Mouse (Mus musculus): ENCODE data around the gene Clec4n. TPM values are rescaled to one million over a fixed set of nuclear protein-coding genes. Genes with fewer than 3 reads are reported as not detected.
"Not testable (repeated sequence)": the region's sequence is repeated elsewhere in the genome, so short reads cannot be mapped to it uniquely, and the experiment has no call there.

The Clec4n gene
- 0.10 TPM in 2 replicates for polyA plus RNA-seq (2012; rRNA removed)

- no peak for TF ChIP-seq POLR2A (IDR thresholded peaks at IDR 0.05; ENCODE audit: borderline replicate concordance, insufficient read depth, low read length)
- no peak for TF ChIP-seq CTCF (IDR thresholded peaks at IDR 0.05; ENCODE audit: borderline replicate concordance, insufficient read depth, low read depth, low read length)
- no peak for DNase-seq
- H3K27me3 ChIP-seq (ENCODE audit: control insufficient read depth, insufficient read depth, low read length): no peaks in the 10 kb centered on the region
- WGBS: 57% methylated on average over 3 of the region's 3 CpGs
- H3K27ac ChIP-seq (ENCODE audit: insufficient read depth, low read length): no peak within 1 kb of the TSS
- H3K4me3 ChIP-seq (replicated peaks; ENCODE audit: insufficient read depth, low read depth, low read length): no peak within 1 kb of the TSS
- H3K4me1 ChIP-seq (ENCODE audit: control insufficient read depth, insufficient read depth, low read length): no peaks in the 10 kb centered on the region
Observed at GRCm38 (mm10) chr6:123229644-123230043, at the start of gene Clec4n. Gene Clec4n (plus strand): TSS chr6:123229843.

GRCm38 (mm10) chr6:123184862-123185261, 44.8 kb upstream of the Clec4n start:
- DNase-seq; H3K4me3 ChIP-seq (replicated peaks; ENCODE audit: insufficient read depth, low read depth, low read length); H3K27ac ChIP-seq (ENCODE audit: insufficient read depth, low read length); H3K4me1 ChIP-seq (ENCODE audit: control insufficient read depth, insufficient read depth, low read length); H3K27me3 ChIP-seq (ENCODE audit: control insufficient read depth, insufficient read depth, low read length): not testable (repeated sequence)
- WGBS: 75% methylated on average over 2 of the region's 2 CpGs

GRCm38 (mm10) chr6:123207187-123208076, 22.2 kb upstream of the Clec4n start:
- no peak for DNase-seq
- no peak overlapping the region for H3K27ac ChIP-seq (ENCODE audit: insufficient read depth, low read length)
- H3K4me3 ChIP-seq (replicated peaks; ENCODE audit: insufficient read depth, low read depth, low read length): no peak overlapping the region
- H3K4me1 ChIP-seq (ENCODE audit: control insufficient read depth, insufficient read depth, low read length): no peaks in the 10 kb centered on the region
- TF ChIP-seq POLR2A (IDR thresholded peaks at IDR 0.05; ENCODE audit: borderline replicate concordance, insufficient read depth, low read length) (no peak), CTCF (IDR thresholded peaks at IDR 0.05; ENCODE audit: borderline replicate concordance, insufficient read depth, low read depth, low read length) (no peak)
- WGBS: 83% methylated on average over 1 of the region's 1 CpGs
- no peaks in the 10 kb centered on the region for H3K27me3 ChIP-seq (ENCODE audit: control insufficient read depth, insufficient read depth, low read length)

GRCm38 (mm10) chr6:123208077-123208439, 21.6 kb upstream of the Clec4n start:
- H3K4me3 ChIP-seq (replicated peaks; ENCODE audit: insufficient read depth, low read depth, low read length); DNase-seq; H3K27me3 ChIP-seq (ENCODE audit: control insufficient read depth, insufficient read depth, low read length); H3K27ac ChIP-seq (ENCODE audit: insufficient read depth, low read length); H3K4me1 ChIP-seq (ENCODE audit: control insufficient read depth, insufficient read depth, low read length): not testable (repeated sequence)

GRCm38 (mm10) chr6:123211726-123212125, 17.9 kb upstream of the Clec4n start:
- Histone ChIP-seq H3K27me3 (ENCODE audit: control insufficient read depth, insufficient read depth, low read length) (no peaks in the 10 kb centered on the region), H3K4me1 (ENCODE audit: control insufficient read depth, insufficient read depth, low read length) (no peaks in the 10 kb centered on the region), H3K4me3 (replicated peaks; ENCODE audit: insufficient read depth, low read depth, low read length) (no peak overlapping the region), H3K27ac (ENCODE audit: insufficient read depth, low read length) (no peak overlapping the region)
- WGBS: 71% methylated on average over 1 of the region's 1 CpGs
- TF ChIP-seq CTCF (IDR thresholded peaks at IDR 0.05; ENCODE audit: borderline replicate concordance, insufficient read depth, low read depth, low read length) (no peak), POLR2A (IDR thresholded peaks at IDR 0.05; ENCODE audit: borderline replicate concordance, insufficient read depth, low read length) (no peak)
- no peak for DNase-seq

- H3K27me3 ChIP-seq (ENCODE audit: control insufficient read depth, insufficient read depth, low read length): no peaks in the 10 kb centered on the region
- H3K27ac ChIP-seq (ENCODE audit: insufficient read depth, low read length): no peak overlapping the region
- DNase-seq: no peak
- TF ChIP-seq POLR2A (IDR thresholded peaks at IDR 0.05; ENCODE audit: borderline replicate concordance, insufficient read depth, low read length): no peak
- no peak for TF ChIP-seq CTCF (IDR thresholded peaks at IDR 0.05; ENCODE audit: borderline replicate concordance, insufficient read depth, low read depth, low read length)
- H3K4me3 ChIP-seq (replicated peaks; ENCODE audit: insufficient read depth, low read depth, low read length): no peak overlapping the region
- H3K4me1 ChIP-seq (ENCODE audit: control insufficient read depth, insufficient read depth, low read length): no peaks in the 10 kb centered on the region
- 53% methylated on average over 2 of the region's 2 CpGs for WGBS
Observed at GRCm38 (mm10) chr6:123227519-123228166, 2.0 kb upstream of the Clec4n start.

- H3K4me3 ChIP-seq (replicated peaks; ENCODE audit: insufficient read depth, low read depth, low read length): no peak overlapping the region
- DNase-seq: no peak
Observed at GRCm38 (mm10) chr6:123231149-123231548, 1.5 kb downstream of the Clec4n start.

GRCm38 (mm10) chr6:123237582-123237981, 7.9 kb downstream of the Clec4n start:
- Histone ChIP-seq H3K4me1 (ENCODE audit: control insufficient read depth, insufficient read depth, low read length) (no peaks in the 10 kb centered on the region), H3K27me3 (ENCODE audit: control insufficient read depth, insufficient read depth, low read length) (no peaks in the 10 kb centered on the region), H3K4me3 (replicated peaks; ENCODE audit: insufficient read depth, low read depth, low read length) (no peak overlapping the region), H3K27ac (ENCODE audit: insufficient read depth, low read length) (no peak overlapping the region)
- no peak for DNase-seq
- TF ChIP-seq CTCF (IDR thresholded peaks at IDR 0.05; ENCODE audit: borderline replicate concordance, insufficient read depth, low read depth, low read length) (no peak), POLR2A (IDR thresholded peaks at IDR 0.05; ENCODE audit: borderline replicate concordance, insufficient read depth, low read length) (no peak)

More at GRCm38 (mm10) chr6:123231149-123231548, 1.5 kb downstream of the Clec4n start:
- Histone ChIP-seq H3K4me1 (ENCODE audit: control insufficient read depth, insufficient read depth, low read length) (no peaks in the 10 kb centered on the region), H3K27me3 (ENCODE audit: control insufficient read depth, insufficient read depth, low read length) (no peaks in the 10 kb centered on the region), H3K27ac (ENCODE audit: insufficient read depth, low read length) (no peak overlapping the region)
- WGBS: 34% methylated on average over 2 of the region's 2 CpGs
- TF ChIP-seq POLR2A (IDR thresholded peaks at IDR 0.05; ENCODE audit: borderline replicate concordance, insufficient read depth, low read length): no peak
- no peak for TF ChIP-seq CTCF (IDR thresholded peaks at IDR 0.05; ENCODE audit: borderline replicate concordance, insufficient read depth, low read depth, low read length)
